Comparison of ENCODE assay signal across 14 mouse cellular contexts in the genomic region with DNA sequence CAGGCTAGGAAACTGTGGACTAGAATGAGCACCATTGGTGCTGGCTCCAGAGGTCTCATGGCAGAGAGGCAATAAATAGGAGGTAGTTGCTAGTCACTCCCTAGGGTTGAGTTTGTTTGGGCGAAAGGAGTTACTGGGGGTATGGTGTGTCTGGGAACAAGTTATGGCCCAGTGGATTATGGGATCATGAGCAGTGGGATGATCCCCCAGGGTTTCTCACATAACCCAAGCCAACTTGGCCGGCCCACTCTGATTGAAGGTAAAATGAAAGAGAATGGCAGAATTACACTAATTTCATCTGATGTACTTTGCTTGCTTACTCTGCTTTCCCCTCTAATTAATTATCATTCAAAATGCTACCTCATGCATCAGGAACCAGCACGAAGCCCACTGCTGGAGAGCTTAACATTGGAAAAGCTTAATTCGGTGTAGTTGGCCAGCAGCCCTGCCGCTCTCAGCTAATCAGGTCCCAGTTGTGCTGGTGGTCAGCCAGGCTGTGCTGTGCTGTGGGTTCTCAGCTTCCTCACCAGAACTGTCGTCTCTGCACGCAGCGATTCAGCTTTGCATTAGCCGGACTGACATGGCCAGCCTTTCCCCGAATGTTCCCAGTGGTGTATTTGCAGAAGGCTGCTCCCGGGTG.
DNase-seq lines count a peak whose midpoint lies in the region; ATAC-seq and TF ChIP-seq lines count a peak whose summit lies in the region.
"Had no signal": no experiment of that assay in that cellular context is flagged by ENCODE, and none has a peak within 500 bp of the region (broad histone marks: within the 10 kb centered on the region; RNA-seq: fewer than 3 reads in every experiment).

No protein-coding gene starts in this region.

- H3K9ac ChIP-seq in forebrain, embryonic 13.5 days, result no peak overlapping the region
- H3K9ac ChIP-seq in forebrain, embryonic 11.5 days (ENCODE audit: low read length), result no peak overlapping the region
- no peak overlapping the region for H3K9ac ChIP-seq in midbrain, postnatal 0 days (replicated peaks; ENCODE audit: low read length, poor library complexity, severe bottlenecking)
- H3K9ac ChIP-seq: stomach, embryonic 15.5 days had no signal

- peaks cover 4% of the 10 kb centered on the region; the same call in 1 of the 2 replicates for H3K27me3 ChIP-seq in forebrain, embryonic 13.5 days
- H3K27me3 ChIP-seq in forebrain, embryonic 11.5 days (ENCODE audit: control insufficient read depth, insufficient read depth, low read length), result no peaks in the 10 kb centered on the region
- H3K27me3 ChIP-seq in midbrain, postnatal 0 days (ENCODE audit: insufficient read depth, low read length), result no peaks in the 10 kb centered on the region
- H3K27me3 ChIP-seq in thymus, adult 2 months (ENCODE audit: control insufficient read depth, insufficient read depth, low read length), result no peaks in the 10 kb centered on the region
- H3K27me3 ChIP-seq: stomach, embryonic 15.5 days had no signal

- no peaks in the 10 kb centered on the region for H3K36me3 ChIP-seq in forebrain, embryonic 13.5 days (ENCODE audit: poor library complexity, severe bottlenecking)
- no peaks in the 10 kb centered on the region for H3K36me3 ChIP-seq in forebrain, embryonic 11.5 days (ENCODE audit: control insufficient read depth, insufficient read depth, low read length)
- H3K36me3 ChIP-seq in midbrain, postnatal 0 days (ENCODE audit: insufficient read depth, low read length), result 0 out of 2 replicates have a peak, but pooled peaks cover 5% of the 10 kb centered on the region
- no peaks in the 10 kb centered on the region for H3K36me3 ChIP-seq in thymus, adult 2 months (ENCODE audit: control insufficient read depth, insufficient read depth, low read length)
- H3K36me3 ChIP-seq: stomach, embryonic 15.5 days had no signal

- TF ChIP-seq CTCF in layer of hippocampus, adult 2 months (conservative IDR thresholded peaks at IDR 0.05), result no peak
- TF ChIP-seq CTCF in midbrain, postnatal 0 days (IDR thresholded peaks at IDR 0.05), result no peak
- no peak for TF ChIP-seq CTCF in thymus, adult 2 months (IDR thresholded peaks at IDR 0.05; ENCODE audit: borderline replicate concordance, control insufficient read depth, extremely low read depth, insufficient read depth, low read length, poor library complexity)

- H3K27ac ChIP-seq in forebrain, embryonic 13.5 days, result no peak overlapping the region
- H3K27ac ChIP-seq in forebrain, embryonic 11.5 days (ENCODE audit: low read depth, low read length), result no peak overlapping the region
- peak overlapping the region; percentile 32; the same call in 1 of the 2 replicates for H3K27ac ChIP-seq in layer of hippocampus, adult 2 months
- H3K27ac ChIP-seq in midbrain, postnatal 0 days (ENCODE audit: low read depth, low read length), result 0 out of 2 replicates have a peak overlapping the region, but pooled peaks have one; percentile 26
- H3K27ac ChIP-seq in thymus, adult 2 months (ENCODE audit: control insufficient read depth, insufficient read depth, low read length), result no peak overlapping the region
- H3K27ac ChIP-seq: stomach, embryonic 15.5 days had no signal

- no peak for DNase-seq in forebrain, embryonic 11.5 days (ENCODE audit: low spot score)
- DNase-seq in layer of hippocampus, adult 2 months (ENCODE audit: low spot score in 2 of 2), result no peak
- no peak for DNase-seq in layer of hippocampus, adult 9-11 months
- peak; percentile 4 for DNase-seq in retina, adult 2 months (ENCODE audit: low read depth, low spot score)
- DNase-seq in retina, embryonic 14.5 days (ENCODE audit: low spot score), result no peak
- peak; percentile 81 for DNase-seq in midbrain, postnatal 0 days (ENCODE audit: low spot score)
- DNase-seq in thymus, adult 2 months, result no peak
- DNase-seq: B cell, adult 2 months; cerebellum, adult 11-12 months; lung, adult 2 months; spleen, adult 18-20 months had no signal

- no peak overlapping the region for H3K4me3 ChIP-seq in forebrain, embryonic 13.5 days
- H3K4me3 ChIP-seq in forebrain, embryonic 11.5 days (ENCODE audit: low read depth, low read length), result no peak overlapping the region
- no peak overlapping the region for H3K4me3 ChIP-seq in layer of hippocampus, adult 2 months
- no peak overlapping the region for H3K4me3 ChIP-seq in midbrain, postnatal 0 days (ENCODE audit: low read depth, low read length)
- no peak overlapping the region for H3K4me3 ChIP-seq in thymus, adult 2 months (ENCODE audit: control insufficient read depth, insufficient read depth, low read length)
- H3K4me3 ChIP-seq: stomach, embryonic 15.5 days had no signal

- peaks cover 12% of the 10 kb centered on the region; the same call in 1 of the 2 replicates for H3K4me1 ChIP-seq in forebrain, embryonic 13.5 days
- no peaks in the 10 kb centered on the region for H3K4me1 ChIP-seq in forebrain, embryonic 11.5 days (replicated peaks; ENCODE audit: control insufficient read depth, insufficient read depth, low read length)
- H3K4me1 ChIP-seq in midbrain, postnatal 0 days (ENCODE audit: insufficient read depth, low read length), result 0 out of 2 replicates have a peak, but pooled peaks cover 3% of the 10 kb centered on the region
- H3K4me1 ChIP-seq in thymus, adult 2 months (replicated peaks; ENCODE audit: control insufficient read depth, insufficient read depth, low read length), result no peaks in the 10 kb centered on the region
- H3K4me1 ChIP-seq: stomach, embryonic 15.5 days had no signal

- peak; percentile 81 for ATAC-seq in forebrain, embryonic 13.5 days
- ATAC-seq in forebrain, embryonic 11.5 days (replicated peaks; ENCODE audit: low FRiP score), result no peak
- no peak for ATAC-seq in midbrain, postnatal 0 days (ENCODE audit: low FRiP score)
- ATAC-seq: inflammation-experienced regulatory T-cells, adult 6 months had no signal

- TF ChIP-seq POLR2A in thymus, adult 2 months (IDR thresholded peaks at IDR 0.05; ENCODE audit: control insufficient read depth, extremely low read depth, insufficient read depth, low read length, poor library complexity), result no peak

- 52% methylated on average over 11 of the region's 11 CpGs for WGBS in forebrain, embryonic 13.5 days
- 85% methylated on average over 11 of the region's 11 CpGs for WGBS in forebrain, embryonic 11.5 days
- WGBS in midbrain, postnatal 0 days, result 48% methylated on average over 11 of the region's 11 CpGs
- 76% methylated on average over 11 of the region's 11 CpGs for WGBS in thymus, adult 2 months

- no peak overlapping the region for H3K4me2 ChIP-seq in forebrain, embryonic 13.5 days
- no peak overlapping the region for H3K4me2 ChIP-seq in forebrain, embryonic 11.5 days (ENCODE audit: low read depth, low read length, severe bottlenecking)
- H3K4me2 ChIP-seq in midbrain, postnatal 0 days (ENCODE audit: low read depth, low read length, poor library complexity, severe bottlenecking), result no peak overlapping the region
- H3K4me2 ChIP-seq: stomach, embryonic 15.5 days had no signal

- no peaks in the 10 kb centered on the region for H3K9me3 ChIP-seq in forebrain, embryonic 13.5 days (replicated peaks)
- no peaks in the 10 kb centered on the region for H3K9me3 ChIP-seq in forebrain, embryonic 11.5 days (ENCODE audit: control insufficient read depth, low read length)
- H3K9me3 ChIP-seq in midbrain, postnatal 0 days (ENCODE audit: low read length), result no peaks in the 10 kb centered on the region
- H3K9me3 ChIP-seq: stomach, embryonic 15.5 days had no signal

Comparison
In these comparisons a context has a peak if more than half of its experiments do, and no peak if none do; other contexts are left out.
1. DNase-seq: peak in retina, adult 2 months (single experiment) and midbrain, postnatal 0 days (single experiment); none in forebrain, embryonic 11.5 days (single experiment), layer of hippocampus, adult 2 months (0 of 2), layer of hippocampus, adult 9-11 months (single experiment), retina, embryonic 14.5 days (single experiment) and thymus, adult 2 months (single experiment).
2. H3K27ac ChIP-seq: peak in layer of hippocampus, adult 2 months (single experiment) and midbrain, postnatal 0 days (single experiment); none in forebrain, embryonic 13.5 days (single experiment), forebrain, embryonic 11.5 days (single experiment) and thymus, adult 2 months (single experiment).